Mouse (Mus musculus): Measurements from ENCODE around the gene Slc12a1.

The Slc12a1 gene

GRCm38 (mm10) chr2:125152388-125152787 is at the start of gene Slc12a1:
TSS of gene Slc12a1 (plus strand) at chr2:125152505.
- in situ Hi-C loops (cut with MboI, MseI) = no loop called here

DNA sequence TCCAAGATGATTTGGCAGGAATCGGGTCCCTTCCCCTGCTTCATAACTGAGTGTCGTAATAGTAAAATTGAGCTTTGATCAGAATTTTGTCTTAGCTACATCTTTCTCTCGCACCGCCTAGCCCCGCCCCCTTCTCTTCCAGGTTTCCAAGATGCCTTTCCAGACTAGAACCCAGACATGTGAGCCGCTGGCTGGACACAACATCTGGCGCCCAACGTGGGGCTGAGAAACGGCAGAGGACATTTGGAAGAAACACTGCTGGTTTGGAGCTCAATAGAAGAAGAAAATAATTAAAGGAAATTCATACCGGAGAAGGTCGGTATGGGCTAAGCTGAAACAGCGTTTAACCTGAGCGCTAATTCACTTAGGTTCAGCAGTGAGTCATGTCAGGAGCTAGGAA is 47.8 kb upstream of the Slc12a1 start:
- in situ Hi-C loops (cut with MboI, MseI) = loop anchor here (25.0 kb wide), 1 partner anchor 508 kb away; no protein-coding TSS in a partner anchor

- in situ Hi-C loops (cut with MboI, MseI) = loop anchor here (25.0 kb wide), 1 partner anchor 506 kb away; no protein-coding TSS in a partner anchor
Observed at GRCm38 (mm10) chr2:125106536-125106935, 45.8 kb upstream of the Slc12a1 start.

DNA sequence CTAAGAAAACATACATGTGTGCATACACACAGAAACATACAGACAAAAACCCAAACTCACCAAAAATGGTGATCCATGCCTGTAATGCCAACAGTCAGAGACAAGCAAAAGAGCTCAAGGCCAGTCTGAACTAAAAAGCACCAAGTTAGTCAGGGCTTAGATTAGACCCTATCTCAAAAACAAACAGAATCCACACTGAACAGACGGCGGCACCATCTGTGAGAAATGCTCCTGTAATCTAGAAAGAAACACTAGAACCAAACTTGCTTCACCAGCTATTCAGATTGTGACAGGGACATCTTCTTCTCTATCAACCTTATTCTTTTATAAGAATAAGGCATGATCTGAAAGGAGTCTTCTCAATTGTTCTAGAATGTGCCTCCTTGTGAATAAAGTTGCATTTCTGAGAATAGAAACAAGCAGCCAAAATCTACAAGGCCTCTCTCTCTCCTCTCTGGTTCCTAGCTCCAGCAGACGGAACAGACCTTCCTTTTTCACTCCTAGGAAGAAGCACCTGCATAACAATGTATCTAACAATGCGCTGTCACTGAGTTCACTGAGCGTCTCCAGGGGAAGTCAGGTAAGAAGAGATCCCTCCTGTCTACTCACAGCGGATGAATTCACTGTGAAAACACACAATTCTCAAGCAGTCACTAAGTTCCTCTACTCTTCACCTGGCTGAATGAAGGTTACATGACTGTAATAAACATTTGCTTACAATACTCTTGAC is 32.8 kb upstream of the Slc12a1 start:
- in situ Hi-C loops (cut with MboI, MseI) = loop anchor here (25.0 kb wide), 1 partner anchor 493 kb away; no protein-coding TSS in a partner anchor

GRCm38 (mm10) chr2:125122288-125122623 is 30.0 kb upstream of the Slc12a1 start:
- in situ Hi-C loops (cut with MboI, MseI) = loop anchor here (25.0 kb wide), 1 partner anchor 490 kb away; no protein-coding TSS in a partner anchor

GRCm38 (mm10) chr2:125122624-125123476 is 29.5 kb upstream of the Slc12a1 start:
- in situ Hi-C loops (cut with MboI, MseI) = loop anchor here (25.0 kb wide), 1 partner anchor 489 kb away; no protein-coding TSS in a partner anchor

- in situ Hi-C loops (cut with MboI, MseI) = loop anchor here (25.0 kb wide), 1 partner anchor 489 kb away; no protein-coding TSS in a partner anchor
Observed at GRCm38 (mm10) chr2:125123477-125123852, 28.8 kb upstream of the Slc12a1 start, which contains the start of gene Myef2. TSS of gene Myef2 (minus strand) at chr2:125123661.

DNA sequence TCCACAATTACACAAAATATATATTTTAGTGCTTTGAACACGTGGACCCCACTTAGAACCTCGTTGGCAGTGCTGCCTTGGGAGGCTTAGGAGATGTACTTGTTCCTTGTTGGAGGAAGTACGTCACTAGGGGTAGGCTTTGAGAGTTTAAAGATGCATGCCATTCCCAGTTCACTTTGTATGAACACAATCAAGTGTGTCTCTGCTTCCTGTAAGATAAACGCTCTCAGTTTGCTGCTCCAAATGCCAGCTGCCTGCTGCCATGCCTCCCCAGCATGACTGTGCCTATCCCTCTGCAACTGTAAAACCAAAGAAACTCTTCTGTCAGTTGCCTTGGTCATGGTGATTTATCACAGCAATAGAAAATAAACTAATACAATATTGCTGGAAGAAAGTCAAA is 26.5 kb upstream of the Slc12a1 start:
- in situ Hi-C loops (cut with MboI, MseI) = loop anchor here (5.0 kb wide), 1 partner anchor 116 kb away; no protein-coding TSS in a partner anchor

DNA sequence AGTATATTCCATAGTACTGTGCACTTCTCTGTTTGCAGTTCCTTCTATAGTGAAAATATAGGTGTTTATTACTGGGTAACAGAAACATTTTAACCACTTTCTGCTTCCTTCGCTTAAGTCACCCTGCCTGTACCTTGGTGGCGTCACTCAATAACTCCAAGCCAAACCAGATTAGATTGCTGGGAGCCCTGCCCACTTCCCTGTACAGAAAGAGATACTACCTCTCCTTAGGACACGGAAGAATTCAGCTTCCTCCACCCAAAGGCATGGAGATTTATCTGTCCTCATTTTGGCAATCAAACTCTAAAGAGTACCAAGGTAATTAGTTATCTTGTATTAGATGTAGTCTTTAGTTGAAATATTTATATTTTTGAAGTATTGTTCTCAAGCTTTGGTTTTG is 25.5 kb upstream of the Slc12a1 start:
- in situ Hi-C loops (cut with MboI, MseI) = loop anchor here (5.0 kb wide), 1 partner anchor 116 kb away; no protein-coding TSS in a partner anchor

GRCm38 (mm10) chr2:125134113-125134512 is 18.2 kb upstream of the Slc12a1 start:
- in situ Hi-C loops (cut with MboI, MseI) = no loop called here

DNA sequence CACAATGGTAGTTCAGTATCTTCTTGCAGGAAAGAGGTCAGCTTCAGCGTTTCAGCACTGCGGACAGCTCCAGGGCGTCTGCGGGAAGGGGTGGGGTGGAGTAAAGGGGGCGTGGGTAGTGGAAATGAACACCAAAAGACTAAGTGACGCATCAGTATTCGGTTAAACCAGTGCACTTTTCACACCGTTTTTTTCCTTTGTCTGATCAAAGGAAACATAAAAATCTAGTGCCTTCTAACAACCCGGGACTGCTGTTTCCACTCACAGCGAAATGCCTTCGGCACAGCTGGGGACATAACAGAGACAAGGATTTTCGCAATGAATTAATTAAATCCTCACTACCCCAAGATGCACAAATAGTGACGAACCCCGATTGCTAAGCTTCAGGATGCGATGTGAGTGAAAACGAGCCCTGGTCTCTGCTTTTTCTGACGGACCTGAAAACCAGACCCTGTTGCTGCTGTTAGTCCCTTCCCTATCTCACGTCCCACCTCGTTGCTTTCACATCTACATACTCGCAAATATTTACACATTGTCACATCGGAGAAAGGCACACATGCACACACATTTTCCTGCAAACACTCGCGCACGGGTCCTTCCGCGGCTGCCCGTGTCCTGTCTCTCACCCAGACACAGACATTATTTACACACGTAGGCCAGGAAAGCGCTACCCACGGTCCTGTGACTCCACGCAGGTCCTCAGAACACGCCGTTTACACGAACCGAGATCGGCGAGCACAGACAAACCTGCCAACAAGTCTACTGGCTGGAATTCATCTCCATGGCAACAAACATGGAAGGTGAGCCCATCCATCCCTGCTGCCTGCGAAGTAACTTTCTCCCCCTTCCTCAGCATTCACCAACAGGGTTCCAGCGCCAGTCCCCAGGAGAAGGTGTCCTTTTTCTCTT is 16.1 kb upstream of the Slc12a1 start, which contains the start of gene Ctxn2:
TSS of gene Ctxn2 (plus strand) at position 790 of the 909 bp plus-strand sequence.
- in situ Hi-C loops (cut with MboI, MseI) = no loop called here

DNA sequence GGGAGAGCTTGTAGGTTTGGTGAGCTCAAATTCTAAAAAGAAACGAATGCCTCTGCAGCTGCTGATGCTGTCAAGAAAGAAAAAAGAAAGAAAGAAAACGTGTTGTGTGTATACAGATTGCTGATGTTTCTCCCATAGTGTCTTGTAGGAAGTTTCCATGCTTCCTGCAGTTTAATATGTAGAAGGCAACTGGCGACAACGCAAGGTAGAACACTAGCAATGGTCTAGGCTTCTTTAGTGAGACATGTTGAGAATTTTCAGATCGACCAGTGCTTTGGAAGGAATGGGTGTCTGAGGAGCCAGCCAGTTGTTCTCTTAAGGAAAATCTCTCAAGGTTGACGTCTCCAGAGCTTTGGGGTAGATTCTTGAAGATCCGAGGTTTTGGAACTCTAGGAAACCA is 15.5 kb upstream of the Slc12a1 start:
- in situ Hi-C loops (cut with MboI, MseI) = no loop called here

DNA sequence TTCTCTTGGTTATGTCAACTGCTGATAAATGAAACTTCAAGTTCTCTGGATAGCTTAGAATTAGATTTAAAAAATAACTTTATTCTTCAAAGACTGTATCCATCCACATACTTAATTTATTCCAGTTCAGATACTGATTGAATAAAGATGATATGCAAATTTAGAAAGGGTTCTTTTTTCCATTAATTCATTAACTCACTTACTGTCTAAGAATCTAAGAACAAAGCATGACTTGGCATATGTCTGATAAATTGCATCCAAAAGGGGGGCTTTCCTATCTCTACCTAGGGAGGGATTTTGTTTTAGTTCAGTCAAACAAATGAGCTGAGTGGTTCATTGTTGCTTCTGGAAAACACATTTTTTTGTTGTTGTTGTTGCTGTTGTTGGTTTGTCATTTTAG is 10.0 kb upstream of the Slc12a1 start:
- in situ Hi-C loops (cut with MboI, MseI) = no loop called here

- in situ Hi-C loops (cut with MboI, MseI) = no loop called here
Observed at GRCm38 (mm10) chr2:125154294-125154693, 2.0 kb downstream of the Slc12a1 start.

- in situ Hi-C loops (cut with MboI, MseI) = no loop called here
Observed at GRCm38 (mm10) chr2:125155504-125155903, 3.2 kb downstream of the Slc12a1 start.

DNA sequence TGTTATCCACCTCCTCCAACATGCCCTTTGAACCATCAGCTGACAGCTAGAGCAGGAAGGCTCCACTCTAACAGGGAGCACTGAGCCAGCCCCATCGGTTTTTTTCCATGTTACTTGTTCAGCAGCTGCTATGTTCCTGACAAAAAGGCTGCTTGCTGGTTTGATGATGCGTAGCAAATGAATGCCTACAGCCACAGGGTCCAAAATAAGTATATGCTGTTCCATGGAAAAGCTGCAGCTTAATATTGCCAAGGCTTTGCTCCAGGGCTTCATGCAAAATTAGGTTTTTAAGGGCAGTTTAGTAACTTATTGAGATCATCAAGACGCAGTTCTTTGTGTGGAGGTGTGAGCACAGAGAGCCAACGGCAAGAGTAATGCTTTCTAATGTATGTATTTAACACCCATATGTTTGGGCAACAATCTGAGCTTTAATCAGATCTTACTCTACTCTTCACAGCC is 9.7 kb downstream of the Slc12a1 start:
- in situ Hi-C loops (cut with MboI, MseI) = no loop called here

- in situ Hi-C loops (cut with MboI, MseI) = loop anchor here (25.0 kb wide), 1 partner anchor 1866 kb away; no protein-coding TSS in a partner anchor
Observed at GRCm38 (mm10) chr2:125178225-125178798, 26.0 kb downstream of the Slc12a1 start.

- in situ Hi-C loops (cut with MboI, MseI) = loop anchor here (25.0 kb wide), 1 partner anchor 1876 kb away; no protein-coding TSS in a partner anchor
Observed at GRCm38 (mm10) chr2:125187904-125188303, 35.6 kb downstream of the Slc12a1 start.

- in situ Hi-C loops (cut with MboI, MseI) = loop anchor here (25.0 kb wide), 1 partner anchor 1877 kb away; no protein-coding TSS in a partner anchor
Observed at GRCm38 (mm10) chr2:125189197-125189596, 36.9 kb downstream of the Slc12a1 start.

DNA sequence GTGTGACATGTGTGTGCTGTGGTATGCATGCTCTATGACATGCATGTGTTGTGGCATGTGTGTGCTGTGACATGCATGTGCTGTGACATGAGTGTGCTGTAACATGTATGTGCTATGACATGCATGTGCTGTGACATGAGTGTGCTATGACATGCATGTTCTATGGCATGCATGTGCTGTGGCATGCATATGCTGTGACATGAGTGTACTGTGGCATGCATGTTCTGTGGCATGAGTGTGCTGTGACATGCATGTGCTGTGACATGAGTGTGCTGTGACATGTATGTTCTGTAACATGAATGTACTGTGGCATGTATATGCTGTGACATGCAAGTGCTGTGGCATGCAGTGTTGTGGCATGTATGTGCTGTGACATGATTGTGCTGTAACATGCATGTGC is 40.6 kb downstream of the Slc12a1 start:
- in situ Hi-C loops (cut with MboI, MseI) = loop anchor here (25.0 kb wide), 1 partner anchor 1881 kb away; no protein-coding TSS in a partner anchor

All from T-helper 1 cell (primary cell).